Mouse (Mus musculus): ENCODE data around the gene Gadd45b.

The Gadd45b gene

GRCm38 (mm10) chr10:80936135-80936809, 6.4 kb downstream of the Gadd45b start:
- DNase-seq: no peak

- DNase-seq: no peak
These were observed 6.9 kb downstream of the Gadd45b start for GRCm38 (mm10) chr10:80936810-80937164.

- no peak for DNase-seq
These were observed 7.8 kb downstream of the Gadd45b start for GRCm38 (mm10) chr10:80937646-80938045.

DNA sequence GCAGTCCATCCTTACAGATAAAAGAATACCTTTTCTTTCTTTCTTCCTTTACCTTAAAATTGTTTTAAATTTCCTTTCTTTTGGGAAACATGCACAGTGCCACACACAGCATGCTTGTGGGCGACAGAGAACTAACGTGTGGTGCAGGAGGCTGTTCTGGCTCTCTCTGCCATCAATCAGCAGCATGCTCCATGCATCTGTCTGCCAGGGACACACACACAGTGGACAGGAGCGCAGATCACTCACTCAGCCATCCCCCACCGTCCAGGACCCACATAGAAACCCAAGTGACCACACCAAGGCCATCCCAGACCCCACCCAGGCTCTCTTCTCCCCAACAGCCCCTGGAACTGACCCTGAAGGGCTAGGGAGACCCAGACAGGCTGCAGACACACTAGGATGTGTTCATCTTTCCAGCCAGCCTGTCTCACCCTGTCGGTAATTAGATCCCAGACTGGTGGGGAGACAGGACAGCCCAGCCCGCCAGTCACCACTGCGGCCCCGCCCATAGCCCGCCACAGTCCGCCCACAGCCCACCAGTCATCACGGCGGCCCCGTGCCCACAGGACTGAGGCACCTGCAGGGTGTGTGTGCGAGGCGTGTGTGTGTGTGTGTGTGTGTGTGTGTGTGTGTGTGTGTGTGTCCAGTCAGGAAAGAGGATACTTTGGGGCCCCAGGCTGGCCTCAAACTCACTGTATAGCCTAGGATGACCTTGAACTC, 9.1 kb downstream of the Gadd45b start:
- no peak for DNase-seq

- peak; percentile 70 to 76 for DNase-seq
These were observed 9.8 kb downstream of the Gadd45b start for GRCm38 (mm10) chr10:80939671-80940070.

DNA sequence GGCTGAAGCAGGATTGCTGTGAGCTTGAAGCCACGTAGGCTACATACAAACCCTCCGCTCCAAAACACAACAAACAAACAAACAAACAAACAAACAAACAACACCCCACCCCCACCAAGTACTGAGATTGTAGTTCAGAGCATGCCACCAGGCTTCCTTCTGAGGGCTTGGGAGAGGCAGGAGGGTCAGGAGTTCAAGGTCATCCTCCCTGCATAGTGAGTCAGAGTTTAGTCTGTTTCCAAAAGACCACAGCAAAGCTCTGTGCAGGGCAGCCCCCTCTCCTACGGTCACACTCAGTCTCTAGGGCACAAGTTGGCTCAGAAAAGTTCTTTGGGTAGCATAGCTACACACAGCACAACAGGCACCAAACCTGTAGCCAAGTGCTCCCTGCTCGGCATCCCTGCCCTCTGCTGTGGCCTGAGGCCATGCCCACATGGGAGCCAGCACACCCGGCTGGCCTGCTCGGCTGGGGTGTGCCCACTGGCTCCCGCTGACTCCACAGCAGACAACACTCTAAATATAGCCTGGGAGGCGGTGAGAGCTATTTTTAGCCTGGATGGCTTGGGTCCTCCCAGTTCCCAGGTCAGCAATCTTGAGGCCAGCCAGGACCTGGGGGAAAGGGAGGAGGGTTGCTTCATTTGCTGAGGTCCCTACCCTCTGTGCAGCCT, 10.6 kb downstream of the Gadd45b start:
- DNase-seq: no peak

DNA sequence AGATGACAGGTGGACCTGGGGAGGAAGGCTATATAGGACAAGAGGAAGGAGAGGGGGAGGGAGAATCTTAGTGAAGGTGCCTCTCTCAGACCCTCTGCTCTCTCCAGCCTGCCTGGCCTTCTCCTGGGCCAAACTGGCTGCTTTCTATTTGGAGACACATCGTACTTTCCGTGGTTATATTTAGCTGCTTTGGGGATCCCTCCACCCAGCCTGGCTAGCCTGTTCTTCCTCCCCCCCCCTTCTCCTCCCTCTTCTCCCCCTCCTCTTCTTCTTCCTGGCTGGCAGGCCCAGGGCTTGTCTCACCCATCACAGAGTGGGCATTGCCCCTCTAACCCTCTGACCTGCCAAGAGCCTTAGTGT, 11.1 kb downstream of the Gadd45b start:
- no peak for DNase-seq

GRCm38 (mm10) chr10:80942919-80943318, 13.0 kb downstream of the Gadd45b start:
- no peak for DNase-seq

DNA sequence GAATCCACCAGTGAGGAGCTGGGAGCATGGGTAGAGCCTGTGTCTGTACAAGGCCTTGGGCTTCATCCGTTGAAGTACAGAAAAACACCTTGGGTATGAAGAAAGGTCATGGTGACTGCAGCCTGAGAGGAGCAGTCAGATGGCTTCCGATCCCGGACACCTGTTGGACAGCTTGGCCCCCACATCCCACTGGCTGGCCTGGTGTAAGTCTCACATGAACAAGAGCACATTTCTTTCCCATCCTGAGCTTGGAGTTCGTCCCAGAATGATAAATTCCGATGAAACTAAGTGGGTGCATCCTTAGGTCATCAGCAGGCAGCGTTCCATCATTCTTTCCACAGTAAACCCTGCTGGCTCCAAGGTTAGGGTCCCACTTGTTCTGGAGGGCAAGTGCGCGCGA, 13.8 kb downstream of the Gadd45b start:
- no peak for DNase-seq

DNA sequence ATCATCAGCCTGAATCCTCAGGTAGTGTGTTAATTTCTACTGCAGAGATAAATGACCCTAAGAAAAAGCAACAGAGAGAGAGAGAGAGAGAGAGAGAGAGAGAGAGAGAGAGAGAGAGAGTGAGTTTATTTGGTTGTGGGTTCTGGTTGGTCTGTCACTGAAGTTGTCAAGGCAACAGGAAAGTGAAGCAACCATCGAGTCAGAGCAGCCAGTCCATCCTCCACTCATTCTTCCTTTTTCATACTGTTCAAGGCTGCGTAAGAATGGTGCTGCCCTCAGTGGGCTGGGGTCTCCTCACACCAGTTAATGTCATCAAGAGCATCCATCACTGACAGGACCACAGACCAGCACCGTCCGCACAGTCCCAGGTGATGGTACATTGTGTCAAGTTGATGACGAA, 14.4 kb downstream of the Gadd45b start:
- no peak for DNase-seq

DNA sequence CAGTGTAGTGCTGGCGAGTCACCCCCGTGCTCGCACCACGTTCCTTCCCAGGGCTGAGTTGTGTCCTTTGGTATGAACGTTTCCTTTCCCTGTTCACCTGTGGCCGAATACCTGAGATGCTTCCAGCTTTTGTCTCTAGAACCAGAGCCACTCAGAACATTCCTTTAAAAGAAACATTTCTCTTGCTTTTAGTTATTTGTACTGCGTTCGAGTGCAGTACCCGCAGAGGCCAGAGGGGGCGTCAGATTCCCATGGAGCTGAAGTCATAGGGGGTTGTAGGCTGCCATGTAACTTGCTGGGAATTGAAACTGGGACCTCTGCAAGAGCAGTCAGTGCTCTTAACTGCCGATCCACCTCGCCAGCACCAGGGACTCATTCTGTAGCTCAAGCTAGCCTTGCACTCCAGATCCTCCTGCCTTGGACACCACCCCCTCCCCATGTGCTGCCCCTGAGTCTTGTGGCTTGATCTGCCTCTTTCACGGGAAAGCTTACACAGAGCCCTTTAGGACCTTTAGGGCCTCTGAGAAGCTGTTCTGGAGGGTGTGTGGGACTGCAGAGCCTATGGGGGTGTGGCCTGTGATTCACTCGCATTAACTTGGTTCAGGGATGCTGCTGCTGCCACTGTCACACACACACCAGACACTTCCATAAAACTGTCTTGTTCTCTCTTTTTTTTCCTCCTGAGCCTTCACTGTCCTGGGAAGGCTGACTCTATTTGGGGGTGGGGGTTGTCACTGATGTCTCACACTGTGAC, 17.0 kb downstream of the Gadd45b start:
- DNase-seq: no peak

GRCm38 (mm10) chr10:80947802-80948201, 17.9 kb downstream of the Gadd45b start:
- DNase-seq: no peak

DNA sequence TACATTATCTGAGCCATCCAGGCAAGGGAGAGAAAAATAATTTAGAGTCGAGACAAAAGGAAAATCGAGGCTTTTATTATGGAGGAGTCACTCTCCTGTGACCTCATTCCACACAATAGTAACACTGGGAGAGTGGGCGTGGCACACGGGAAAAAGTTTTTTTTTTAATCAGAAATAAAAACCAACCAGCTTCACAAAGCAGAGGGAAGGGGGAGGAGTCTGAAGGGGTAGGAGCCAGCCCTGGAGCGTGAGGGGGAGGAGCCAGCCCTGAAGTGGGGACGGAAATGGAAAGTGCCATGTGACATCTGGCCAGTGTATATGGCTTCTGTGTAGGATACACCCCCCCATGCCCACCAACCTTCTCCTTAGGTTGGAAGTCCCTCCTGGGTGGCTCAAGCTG, 18.7 kb downstream of the Gadd45b start:
- DNase-seq: no peak

- DNase-seq: no peak
These were observed 19.2 kb downstream of the Gadd45b start for GRCm38 (mm10) chr10:80949081-80949480.

- DNase-seq: no peak
These were observed 20.4 kb downstream of the Gadd45b start for GRCm38 (mm10) chr10:80950314-80950713.

DNA sequence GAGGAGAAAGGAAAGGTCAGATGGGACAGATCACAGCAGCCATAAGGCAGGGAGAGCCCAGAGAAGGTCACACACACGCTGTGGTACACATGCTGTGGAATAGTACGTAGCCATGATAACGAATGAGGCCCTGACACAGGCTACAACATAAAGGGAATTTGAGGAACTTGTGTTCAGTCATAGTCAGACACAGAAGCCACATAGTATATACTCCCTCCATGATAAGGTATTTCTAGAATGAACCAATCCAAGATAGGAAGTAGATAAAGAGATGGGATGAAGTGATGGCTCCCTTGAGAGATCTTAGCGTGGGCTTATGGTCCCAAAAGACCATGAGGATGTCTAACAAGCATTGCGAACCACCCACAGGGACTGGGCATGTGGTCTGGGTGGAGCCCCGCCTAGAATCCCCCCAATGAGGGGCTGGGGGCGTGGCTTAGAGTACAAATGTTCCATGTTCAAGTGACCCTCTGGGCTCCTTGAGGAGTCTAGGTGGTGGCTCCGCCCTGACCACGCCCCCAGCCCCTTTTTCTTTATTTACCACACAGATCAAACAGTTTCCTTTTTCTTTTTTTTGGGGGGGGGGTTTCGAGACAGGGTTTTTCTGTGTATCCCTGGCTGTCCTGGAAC, 22.0 kb downstream of the Gadd45b start:
- DNase-seq: no peak

DNA sequence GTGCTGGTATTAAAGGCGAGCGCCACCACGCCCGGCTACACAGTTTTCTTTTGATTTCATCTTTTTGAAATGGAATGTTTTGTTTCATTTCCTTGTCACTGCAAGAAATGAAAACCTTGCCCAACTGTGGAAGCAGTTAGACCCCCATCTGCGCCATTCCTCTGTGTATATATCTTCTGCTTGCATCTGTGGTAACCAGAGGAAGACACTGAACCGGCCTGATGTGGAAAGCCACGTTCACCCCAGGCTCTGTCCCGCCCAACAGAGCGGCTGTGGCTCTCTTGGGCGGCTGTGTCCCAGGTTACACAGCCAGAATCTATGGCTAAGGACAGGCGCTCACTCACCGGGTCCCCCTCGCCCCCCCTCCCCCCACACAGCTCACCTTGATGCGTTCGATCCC, 22.6 kb downstream of the Gadd45b start:
- DNase-seq: no peak

DNA sequence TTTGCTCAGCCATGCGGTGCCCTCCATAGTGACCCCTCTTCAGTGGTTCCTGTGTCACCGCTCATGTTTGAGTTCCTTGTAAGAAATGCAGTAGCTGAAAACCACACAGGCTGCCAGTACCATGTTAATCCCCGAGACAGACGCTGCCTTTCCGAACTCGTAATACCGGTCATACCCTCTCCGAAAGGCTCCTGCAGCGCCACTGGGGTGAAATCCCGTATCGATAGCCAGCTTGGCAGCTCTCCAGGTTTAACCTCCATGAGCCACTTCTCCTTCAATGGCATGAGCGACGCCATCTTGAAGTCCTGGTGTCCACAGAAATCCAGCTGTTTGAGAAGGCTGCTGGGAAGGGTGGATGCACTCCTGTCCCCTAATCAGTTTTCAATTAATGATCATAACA, 24.5 kb downstream of the Gadd45b start:
- DNase-seq: no peak

DNA sequence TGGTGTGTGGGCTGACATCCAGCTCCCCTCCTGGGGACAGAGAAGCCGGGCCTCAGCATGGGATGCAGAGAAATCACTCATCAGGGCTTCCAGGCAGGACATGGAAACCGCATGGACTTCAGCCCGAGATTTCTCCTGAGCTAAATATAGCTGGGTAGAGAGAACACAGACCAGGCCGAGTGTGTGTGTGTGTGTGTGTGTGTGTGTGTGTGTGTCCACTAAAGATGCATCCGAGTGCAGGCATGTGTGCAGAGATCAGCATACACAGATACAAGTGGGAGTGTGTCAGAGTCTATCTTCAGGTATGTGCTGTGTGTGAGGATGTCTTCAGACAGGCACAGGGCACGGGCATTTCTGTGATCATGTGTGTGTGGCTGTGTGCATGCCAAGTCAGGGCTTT, 25.0 kb downstream of the Gadd45b start:
- DNase-seq: no peak

DNA sequence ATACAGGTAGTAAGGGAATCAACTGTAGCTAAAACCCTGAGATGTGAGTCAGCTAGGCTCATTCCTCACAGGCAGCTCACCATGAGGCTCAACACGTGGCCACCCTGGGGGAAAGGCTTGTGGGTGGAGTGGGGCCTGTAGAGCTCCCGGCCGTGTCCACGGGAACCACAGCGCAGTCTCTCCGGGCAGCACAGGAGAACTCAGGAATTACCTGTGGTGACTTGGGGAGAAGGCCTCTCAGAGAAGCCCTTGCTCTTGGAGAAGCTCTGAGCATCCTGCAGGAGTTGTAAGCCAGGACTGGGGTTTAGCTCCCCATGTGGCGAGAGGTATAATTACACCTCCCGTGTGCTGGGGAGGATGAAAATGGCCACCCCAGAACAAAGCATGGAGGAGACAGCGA, 25.7 kb downstream of the Gadd45b start:
- DNase-seq: no peak

- DNase-seq: no peak
These were observed 26.5 kb downstream of the Gadd45b start for GRCm38 (mm10) chr10:80956385-80956784.

- no peak for DNase-seq
These were observed 27.0 kb downstream of the Gadd45b start for GRCm38 (mm10) chr10:80956901-80957300.

DNA sequence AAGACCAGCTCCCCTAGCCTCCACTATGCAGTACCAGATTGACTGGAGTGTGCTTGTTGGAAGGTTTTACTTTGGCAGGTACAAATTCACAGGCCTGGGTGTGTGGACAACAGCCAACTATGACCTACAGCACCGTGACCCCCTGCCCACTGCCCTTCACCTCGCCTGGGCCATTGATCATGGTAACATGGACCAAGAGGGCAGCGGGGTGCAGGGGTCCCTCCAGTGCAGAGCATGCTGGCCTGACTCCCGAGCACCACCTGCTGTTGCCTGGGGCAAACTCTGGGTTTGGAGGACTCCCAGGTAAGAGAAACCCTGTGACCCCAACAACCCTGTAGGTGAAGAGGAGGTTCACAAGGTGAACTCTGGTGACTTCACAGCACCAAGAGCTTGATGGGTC, 27.9 kb downstream of the Gadd45b start:
- no peak for DNase-seq
